Mouse (Mus musculus): ENCODE measurements at regions not wholly inside any gene's neighbourhood (a gene's known extent, or its start where the extent isn't known, plus 50 kb on each side); places are given as distances from the start of the nearest gene placed in this dataset.

DNA sequence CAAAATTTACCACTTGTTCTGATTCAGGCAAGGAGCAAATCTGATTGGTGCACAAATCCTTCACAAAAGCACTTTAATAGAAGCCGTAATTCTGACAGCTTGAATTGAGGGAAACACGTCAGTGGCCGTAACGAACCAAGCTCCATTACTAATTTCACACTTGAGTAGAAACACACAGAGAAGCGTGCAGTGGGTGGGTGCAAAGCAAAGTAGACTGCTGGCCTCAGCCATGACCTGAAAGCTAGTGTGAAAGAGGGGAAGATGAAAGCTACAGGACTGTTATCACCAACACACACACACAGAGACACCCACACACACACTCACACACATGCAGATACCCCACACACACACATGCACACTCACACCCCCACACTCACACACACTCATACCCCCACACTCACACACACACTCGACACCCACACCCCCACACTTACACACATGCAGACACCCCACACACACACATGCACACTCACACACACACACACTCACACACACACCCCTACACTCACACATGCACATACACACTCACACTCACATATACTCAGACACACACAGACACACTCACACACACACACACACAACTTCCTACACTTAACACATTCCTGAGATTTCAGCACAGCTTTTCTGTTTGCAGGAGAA, 248.8 kb upstream of the Gpc5 start:
- no peaks in the 10 kb centered on the region for H3K4me1 ChIP-seq (ENCODE audit: control insufficient read depth, insufficient read depth, low read length)
- H3K27ac ChIP-seq (ENCODE audit: control insufficient read depth, insufficient read depth, low read depth, low read length) = no peak overlapping the region; the same call in 1 of the 2 replicates
- TF ChIP-seq POLR2A (IDR thresholded peaks at IDR 0.05; ENCODE audit: control insufficient read depth, low read depth, low read length) = no peak
- no peak for TF ChIP-seq CTCF (IDR thresholded peaks at IDR 0.05; ENCODE audit: control insufficient read depth, insufficient read depth, insufficient replicate concordance, low read depth, low read length)
- H3K4me3 ChIP-seq (ENCODE audit: control insufficient read depth, low read depth, low read length) = no peak overlapping the region
- no peaks in the 10 kb centered on the region for H3K36me3 ChIP-seq (ENCODE audit: control insufficient read depth, insufficient read depth, low read length)
- H3K27me3 ChIP-seq (ENCODE audit: control insufficient read depth, insufficient read depth, low read length) = no peaks in the 10 kb centered on the region

DNA sequence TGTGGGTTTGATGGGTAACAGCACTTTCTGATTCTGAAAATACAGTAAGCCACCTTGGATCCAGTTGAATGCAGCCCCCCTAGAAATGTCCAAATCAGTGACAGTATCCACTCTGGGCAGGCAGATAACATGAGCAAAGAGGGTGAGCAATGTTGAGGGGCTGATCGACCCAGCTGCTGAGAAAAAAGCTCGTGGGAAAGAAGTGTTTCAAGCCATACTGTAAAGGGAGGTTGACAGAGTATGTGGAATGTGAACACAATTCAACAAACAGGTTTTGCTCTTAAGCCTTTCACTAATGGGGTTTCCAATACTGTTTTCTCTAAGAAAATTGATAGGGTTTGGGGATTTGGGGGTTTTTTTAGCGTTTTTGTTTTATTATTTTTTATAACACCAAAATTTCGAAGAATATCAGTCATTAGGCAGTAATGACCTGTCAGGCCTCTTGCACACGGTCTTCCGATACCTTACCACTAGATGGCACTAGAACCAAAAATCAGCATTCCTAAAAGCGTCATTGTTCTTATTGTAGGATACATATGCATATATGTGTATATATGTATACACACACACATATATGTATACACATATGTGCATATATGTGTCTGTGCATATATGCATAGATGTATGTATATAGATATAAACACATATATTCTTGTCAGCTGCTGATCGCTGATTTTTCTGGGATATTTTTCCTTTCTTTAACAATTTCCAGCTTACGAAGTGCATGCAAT, 237.5 kb upstream of the Gpc5 start:
- Histone ChIP-seq H3K4me1 (ENCODE audit: control insufficient read depth, insufficient read depth, low read length) (peaks cover 4% of the 10 kb centered on the region), H3K27me3 (ENCODE audit: control insufficient read depth, insufficient read depth, low read length) (no peaks in the 10 kb centered on the region), H3K27ac (ENCODE audit: control insufficient read depth, insufficient read depth, low read depth, low read length) (no peak overlapping the region), H3K36me3 (ENCODE audit: control insufficient read depth, insufficient read depth, low read length) (no peaks in the 10 kb centered on the region), H3K4me3 (ENCODE audit: control insufficient read depth, low read depth, low read length) (no peak overlapping the region)
- TF ChIP-seq CTCF (IDR thresholded peaks at IDR 0.05; ENCODE audit: control insufficient read depth, insufficient read depth, insufficient replicate concordance, low read depth, low read length) (no peak), POLR2A (IDR thresholded peaks at IDR 0.05; ENCODE audit: control insufficient read depth, low read depth, low read length) (no peak)

DNA sequence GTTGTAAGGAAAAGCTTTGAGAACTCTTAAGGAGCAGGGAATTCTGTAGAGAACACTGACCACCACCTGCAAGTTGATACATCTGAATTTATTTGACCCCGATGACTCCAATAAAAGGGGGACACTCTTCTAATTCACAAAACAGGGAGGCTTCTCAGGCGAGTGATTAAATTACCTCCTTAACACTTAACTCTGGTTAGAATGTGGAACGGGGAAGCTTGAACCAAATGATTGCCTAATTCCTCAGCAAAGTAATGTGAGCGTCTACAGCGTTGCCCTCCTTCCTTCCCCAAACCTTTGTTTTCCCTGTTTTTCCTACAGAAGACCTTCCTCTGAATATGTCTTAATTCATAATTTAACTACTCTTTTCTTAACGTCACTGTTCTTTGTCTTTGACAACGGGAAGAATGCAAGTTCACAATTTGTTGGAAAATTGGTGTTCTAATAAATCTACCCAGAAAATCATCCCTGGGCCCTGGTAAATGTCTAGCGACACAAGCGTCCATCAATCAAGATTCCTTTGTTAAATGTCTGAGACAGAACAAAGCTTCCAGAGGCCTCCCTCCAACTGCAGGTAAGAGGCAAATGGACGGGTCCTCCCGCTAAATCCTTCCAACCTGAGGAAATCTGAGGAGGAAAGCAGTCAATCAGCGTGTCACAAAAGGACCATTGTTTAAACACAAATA, 236.8 kb upstream of the Gpc5 start:
- Histone ChIP-seq H3K4me1 (ENCODE audit: control insufficient read depth, insufficient read depth, low read length) (peaks cover 4% of the 10 kb centered on the region), H3K27me3 (ENCODE audit: control insufficient read depth, insufficient read depth, low read length) (no peaks in the 10 kb centered on the region), H3K27ac (ENCODE audit: control insufficient read depth, insufficient read depth, low read depth, low read length) (no peak overlapping the region), H3K4me3 (ENCODE audit: control insufficient read depth, low read depth, low read length) (no peak overlapping the region), H3K36me3 (ENCODE audit: control insufficient read depth, insufficient read depth, low read length) (no peaks in the 10 kb centered on the region)
- no peak for TF ChIP-seq CTCF (IDR thresholded peaks at IDR 0.05; ENCODE audit: control insufficient read depth, insufficient read depth, insufficient replicate concordance, low read depth, low read length)
- no peak for TF ChIP-seq POLR2A (IDR thresholded peaks at IDR 0.05; ENCODE audit: control insufficient read depth, low read depth, low read length)

DNA sequence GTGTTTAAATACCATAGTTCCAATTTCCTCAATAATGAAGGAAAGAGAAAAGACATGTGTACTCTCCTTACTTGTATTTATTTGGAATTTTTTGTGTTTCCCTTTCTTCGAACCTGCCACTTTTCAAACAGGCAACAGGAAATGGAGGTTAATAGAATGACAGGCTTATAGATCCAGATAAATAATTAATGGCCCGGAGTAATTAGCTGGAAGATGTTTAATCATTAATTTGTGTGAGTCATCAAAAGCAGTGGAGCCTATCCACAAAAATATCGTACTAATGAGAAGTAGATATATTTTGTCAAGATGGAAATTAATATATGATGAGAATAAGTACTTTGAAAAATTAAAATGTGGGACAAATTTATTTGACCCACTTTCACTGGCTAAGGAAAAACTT, 236.3 kb upstream of the Gpc5 start:
- TF ChIP-seq CTCF (IDR thresholded peaks at IDR 0.05; ENCODE audit: control insufficient read depth, insufficient read depth, insufficient replicate concordance, low read depth, low read length) (no peak), POLR2A (IDR thresholded peaks at IDR 0.05; ENCODE audit: control insufficient read depth, low read depth, low read length) (no peak)
- Histone ChIP-seq H3K36me3 (ENCODE audit: control insufficient read depth, insufficient read depth, low read length) (no peaks in the 10 kb centered on the region), H3K4me3 (ENCODE audit: control insufficient read depth, low read depth, low read length) (no peak overlapping the region), H3K4me1 (ENCODE audit: control insufficient read depth, insufficient read depth, low read length) (peaks cover 4% of the 10 kb centered on the region), H3K27me3 (ENCODE audit: control insufficient read depth, insufficient read depth, low read length) (no peaks in the 10 kb centered on the region), H3K27ac (ENCODE audit: control insufficient read depth, insufficient read depth, low read depth, low read length) (no peak overlapping the region)

DNA sequence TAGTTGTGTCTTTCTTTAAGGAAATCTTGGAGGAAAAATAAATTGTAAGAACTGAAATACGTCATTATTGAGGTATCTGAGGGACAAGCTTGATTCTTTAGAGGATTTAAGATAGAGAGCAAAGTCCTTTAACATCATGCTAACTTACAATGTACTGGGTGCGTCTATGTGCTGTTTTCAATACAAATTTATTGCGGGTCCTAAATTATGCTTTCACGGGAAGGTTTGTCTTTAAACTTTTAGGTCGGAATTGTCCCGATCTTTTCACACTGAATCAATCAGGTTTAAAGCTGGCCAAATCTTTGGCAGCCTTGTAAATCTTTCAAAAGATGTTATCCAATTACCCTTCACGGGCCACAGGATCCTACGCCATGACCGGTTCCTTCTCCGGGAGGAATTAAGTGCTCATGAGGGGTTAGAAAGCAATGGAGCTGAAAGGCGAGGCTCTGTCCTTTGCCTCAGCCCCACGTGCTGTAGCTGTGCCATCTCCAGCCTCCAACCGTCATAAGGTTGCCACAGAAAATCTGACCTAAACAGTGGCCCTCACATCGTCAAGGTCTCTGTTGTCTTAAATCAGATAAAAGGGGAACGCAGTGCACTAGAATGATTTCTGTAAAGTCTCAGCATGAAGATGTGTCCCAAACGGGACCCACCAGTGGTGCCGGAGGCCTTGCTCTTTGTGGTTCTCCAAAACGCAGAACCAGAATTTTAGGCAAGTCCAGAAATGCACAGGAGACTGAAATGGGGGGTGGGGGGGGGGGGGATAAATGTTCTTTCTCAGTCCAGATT, 235.6 kb upstream of the Gpc5 start:
- Histone ChIP-seq H3K36me3 (ENCODE audit: control insufficient read depth, insufficient read depth, low read length) (no peaks in the 10 kb centered on the region), H3K4me1 (ENCODE audit: control insufficient read depth, insufficient read depth, low read length) (peaks cover 4% of the 10 kb centered on the region), H3K27ac (ENCODE audit: control insufficient read depth, insufficient read depth, low read depth, low read length) (no peak overlapping the region), H3K4me3 (ENCODE audit: control insufficient read depth, low read depth, low read length) (no peak overlapping the region), H3K27me3 (ENCODE audit: control insufficient read depth, insufficient read depth, low read length) (no peaks in the 10 kb centered on the region)
- TF ChIP-seq POLR2A (IDR thresholded peaks at IDR 0.05; ENCODE audit: control insufficient read depth, low read depth, low read length) (no peak), CTCF (IDR thresholded peaks at IDR 0.05; ENCODE audit: control insufficient read depth, insufficient read depth, insufficient replicate concordance, low read depth, low read length) (no peak)

DNA sequence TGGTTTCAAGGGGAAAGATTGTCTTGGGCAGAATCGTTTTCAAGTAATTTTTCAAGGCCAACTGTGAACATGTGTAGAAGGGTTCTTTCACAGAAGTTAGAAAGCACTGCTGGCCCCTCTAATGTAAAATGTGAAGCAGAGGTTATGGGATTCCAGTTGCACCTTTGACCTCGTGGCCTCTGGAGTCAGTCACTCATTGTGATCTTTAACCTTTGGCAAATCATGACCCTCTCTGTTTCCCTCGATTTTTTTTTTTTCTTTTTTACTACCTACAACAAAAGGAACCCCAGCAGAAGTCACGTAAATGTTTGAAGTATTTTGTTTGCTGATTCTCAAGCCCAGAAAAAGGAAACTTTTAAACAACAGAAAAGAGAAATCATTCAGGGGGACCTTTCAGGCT, 234.8 kb upstream of the Gpc5 start:
- no peak overlapping the region for H3K4me3 ChIP-seq (ENCODE audit: control insufficient read depth, low read depth, low read length)
- TF ChIP-seq CTCF (IDR thresholded peaks at IDR 0.05; ENCODE audit: control insufficient read depth, insufficient read depth, insufficient replicate concordance, low read depth, low read length) = no peak
- TF ChIP-seq POLR2A (IDR thresholded peaks at IDR 0.05; ENCODE audit: control insufficient read depth, low read depth, low read length) = no peak
- peaks cover 4% of the 10 kb centered on the region for H3K4me1 ChIP-seq (ENCODE audit: control insufficient read depth, insufficient read depth, low read length)
- no peaks in the 10 kb centered on the region for H3K27me3 ChIP-seq (ENCODE audit: control insufficient read depth, insufficient read depth, low read length)
- H3K27ac ChIP-seq (ENCODE audit: control insufficient read depth, insufficient read depth, low read depth, low read length) = peak overlapping the region; percentile 1; the same call in 1 of the 2 replicates
- H3K36me3 ChIP-seq (ENCODE audit: control insufficient read depth, insufficient read depth, low read length) = no peaks in the 10 kb centered on the region

DNA sequence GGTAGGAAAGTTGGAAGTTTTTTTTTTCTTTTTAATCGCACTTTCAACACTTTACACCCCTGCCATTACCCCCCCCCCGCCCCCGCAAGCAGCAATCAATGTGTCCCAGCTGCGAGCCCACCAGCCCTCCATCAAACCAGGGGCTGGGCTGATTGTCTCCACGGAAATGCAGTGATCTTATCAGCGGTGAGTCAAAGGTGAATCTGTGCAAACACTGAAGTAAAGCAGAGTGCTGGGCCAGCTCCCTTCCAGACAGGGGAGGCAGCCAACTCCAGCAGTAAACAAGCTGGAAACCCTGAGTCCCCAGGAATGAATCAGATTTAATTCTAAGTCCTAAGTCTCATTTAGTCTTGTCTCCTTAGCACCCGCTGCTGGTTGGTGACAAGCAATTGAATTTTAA, 234.3 kb upstream of the Gpc5 start:
- H3K36me3 ChIP-seq (ENCODE audit: control insufficient read depth, insufficient read depth, low read length) = no peaks in the 10 kb centered on the region
- H3K4me3 ChIP-seq (ENCODE audit: control insufficient read depth, low read depth, low read length) = no peak overlapping the region
- TF ChIP-seq CTCF (IDR thresholded peaks at IDR 0.05; ENCODE audit: control insufficient read depth, insufficient read depth, insufficient replicate concordance, low read depth, low read length) (no peak), POLR2A (IDR thresholded peaks at IDR 0.05; ENCODE audit: control insufficient read depth, low read depth, low read length) (no peak)
- H3K4me1 ChIP-seq (ENCODE audit: control insufficient read depth, insufficient read depth, low read length) = peaks cover 4% of the 10 kb centered on the region
- H3K27me3 ChIP-seq (ENCODE audit: control insufficient read depth, insufficient read depth, low read length) = no peaks in the 10 kb centered on the region
- H3K27ac ChIP-seq (ENCODE audit: control insufficient read depth, insufficient read depth, low read depth, low read length) = no peak overlapping the region
